Mouse (Mus musculus) heart, postnatal 0 days (tissue): ENCODE measurements around the gene Pid1.

Source experiments
- CTCF ChIP-seq: IDR thresholded peaks from 2 replicates; pipeline ENCODE4 v1.5.1; 2016; ENCODE audit warnings: antibody characterized with exemption, control low read depth, low read depth
- EP300 ChIP-seq: IDR thresholded peaks from 2 replicates; pipeline ENCODE4 v1.6.1; 2016; ENCODE audit warnings: antibody characterized with exemption, low read depth

- TF ChIP-seq CTCF (no peak), EP300 (no peak)
These were observed 116.9 kb downstream of the Pid1 start for GRCm38 (mm10) chr1:84247111-84247510.
